Mouse (Mus musculus): Measurements from ENCODE around the gene Pex14.
"Not testable (repeated sequence)": the region's sequence is repeated elsewhere in the genome, so short reads cannot be mapped to it uniquely, and the experiment has no call there.

DNA sequence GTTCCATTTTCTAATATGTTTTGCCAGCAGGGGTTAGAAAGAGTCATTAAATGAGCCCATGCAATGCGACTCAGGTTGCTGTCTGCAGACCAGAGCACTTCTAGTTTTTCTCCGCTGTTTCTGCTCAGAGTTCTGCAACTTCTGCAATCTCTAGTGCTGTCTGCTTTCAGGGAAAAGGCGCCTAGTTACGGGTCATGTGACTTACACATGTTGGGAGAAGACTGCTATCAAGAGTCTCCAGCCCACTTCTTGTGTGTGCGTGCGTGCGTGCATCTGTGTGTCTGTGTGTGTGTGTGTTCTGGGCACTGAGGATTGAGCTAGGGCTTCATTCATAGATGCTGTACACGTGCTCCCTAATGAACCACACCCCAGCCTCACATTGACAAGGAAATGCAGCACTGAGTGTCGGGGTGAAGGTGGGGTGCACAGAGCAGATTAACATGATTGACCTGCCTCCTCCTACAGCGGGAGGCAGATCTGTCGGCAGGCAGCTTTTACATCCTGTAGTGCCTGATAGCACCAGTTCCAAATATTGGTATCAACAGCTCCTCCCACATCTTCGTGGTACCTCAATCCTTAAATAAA is 20.4 kb upstream of the Pex14 start:
- TF ChIP-seq GATA1 (IDR thresholded peaks at IDR 0.05; ENCODE audit: borderline replicate concordance, low read length); FLI1 (IDR thresholded peaks at IDR 0.05; ENCODE audit: low read length): not testable (repeated sequence)
